10 mouse cellular contexts compared by ENCODE assay signal in genomic region chr9:111072175-111072574, GRCm38 (mm10). TPM values are rescaled to one million over a fixed set of nuclear protein-coding genes. Genes with fewer than 3 reads are reported as not detected.
DNase-seq lines count a peak whose midpoint lies in the region; ATAC-seq and TF ChIP-seq lines count a peak whose summit lies in the region.
"Had no signal": no experiment of that assay in that cellular context is flagged by ENCODE, and none has a peak within 500 bp of the region (broad histone marks: within the 10 kb centered on the region; RNA-seq: fewer than 3 reads in every experiment).

No protein-coding gene starts in this region.

- 21% methylated on average over 7 of the region's 7 CpGs for WGBS in lung, adult 2 months
- 59% methylated on average over 7 of the region's 7 CpGs for WGBS in hindbrain, embryonic 14.5 days

- H3K9me3 ChIP-seq in hindbrain, embryonic 14.5 days (ENCODE audit: control insufficient read depth, low read length) = peaks cover 16% of the 10 kb centered on the region; the same call in 1 of the 2 replicates

- H3K4me2 ChIP-seq in hindbrain, embryonic 14.5 days (replicated peaks) = no peak overlapping the region
- H3K4me2 ChIP-seq: heart, embryonic 13.5 days; midbrain, embryonic 12.5 days had no signal

- H3K36me3 ChIP-seq in hindbrain, embryonic 14.5 days (replicated peaks; ENCODE audit: control insufficient read depth, insufficient read depth) = no peaks in the 10 kb centered on the region
- H3K36me3 ChIP-seq: heart, embryonic 13.5 days; midbrain, embryonic 12.5 days had no signal

- ATAC-seq in frontal cortex, adult (ENCODE audit: low TSS enrichment) = peak; percentile 52; the same call in 1 of the 2 replicates
- ATAC-seq in hindbrain, embryonic 14.5 days (ENCODE audit: low FRiP score) = no peak

- TF ChIP-seq POLR2A in lung, adult 2 months (IDR thresholded peaks at IDR 0.05; ENCODE audit: borderline replicate concordance, extremely low read depth, low read depth, low read length) = no peak

- H3K4me1 ChIP-seq in lung, adult 2 months (ENCODE audit: control insufficient read depth, insufficient read depth, low read length) = peaks cover 7% of the 10 kb centered on the region; the same call in 1 of the 2 replicates
- no peaks in the 10 kb centered on the region for H3K4me1 ChIP-seq in hindbrain, embryonic 14.5 days (replicated peaks; ENCODE audit: control insufficient read depth, insufficient read depth, low read length)
- H3K4me1 ChIP-seq: heart, embryonic 13.5 days; midbrain, embryonic 12.5 days had no signal

- no peak overlapping the region for H3K27ac ChIP-seq in hindbrain, embryonic 14.5 days
- H3K27ac ChIP-seq: heart, embryonic 13.5 days; midbrain, embryonic 12.5 days had no signal

- TF ChIP-seq CTCF in lung, adult 2 months (IDR thresholded peaks at IDR 0.05; ENCODE audit: insufficient read depth, low read length) = peak; percentile 59

- DNase-seq in frontal cortex, postnatal 25 days (ENCODE audit: low spot score in 2 of 2) = no peak
- peak; percentile 26 for DNase-seq in right cerebral cortex, adult 18-20 months
- no peak for DNase-seq in right cerebral cortex, postnatal 36 days (ENCODE audit: low spot score in 2 of 2)
- DNase-seq in heart, adult 9 months (ENCODE audit: low spot score in 2 of 2) = peak; percentile 39 to 64
- DNase-seq in lung, adult 2 months = no peak
- no peak for DNase-seq in spleen, adult 18-20 months
- DNase-seq in hindbrain, embryonic 14.5 days (ENCODE audit: low spot score) = no peak

- H3K27me3 ChIP-seq in hindbrain, embryonic 14.5 days (ENCODE audit: control insufficient read depth, insufficient read depth, low read length) = no peaks in the 10 kb centered on the region
- H3K27me3 ChIP-seq: midbrain, embryonic 12.5 days had no signal

- no peak overlapping the region for H3K9ac ChIP-seq in hindbrain, embryonic 14.5 days
- H3K9ac ChIP-seq: heart, embryonic 13.5 days; midbrain, embryonic 12.5 days had no signal

- no peak overlapping the region for H3K4me3 ChIP-seq in lung, adult 2 months (replicated peaks; ENCODE audit: extremely low read depth, low read depth, low read length)
- H3K4me3 ChIP-seq in hindbrain, embryonic 14.5 days (replicated peaks; ENCODE audit: low read length) = no peak overlapping the region
- H3K4me3 ChIP-seq: heart, embryonic 13.5 days; midbrain, embryonic 12.5 days had no signal

RNA-seq across cellular contexts. Expression of gene Ccrl2, which starts 14.9 kb away (rescaled TPM):
- 43.9 and 51.2 TPM in 2 replicates for polyA plus RNA-seq in lung, adult 2 months (2012; rRNA removed)
- 0.97 and 1.3 TPM in 2 replicates for polyA plus RNA-seq in hindbrain, embryonic 14.5 days (2014; fragmentation: Nextera tagmentation; extraction: Ambion mirVana)

RNA-seq across cellular contexts. Expression of gene Lrrfip2, which starts 45.2 kb away (rescaled TPM):
- 19.8 and 22.3 TPM in 2 replicates for polyA plus RNA-seq in lung, adult 2 months (2012; rRNA removed)
- polyA plus RNA-seq in hindbrain, embryonic 14.5 days (2014; fragmentation: Nextera tagmentation; extraction: Ambion mirVana) = 40.5 and 48.7 TPM in 2 replicates

RNA-seq across cellular contexts. Expression of gene Ltf, which starts 53.1 kb away (rescaled TPM):
- 8.1 and 20.3 TPM in 2 replicates for polyA plus RNA-seq in lung, adult 2 months (2012; rRNA removed)
- polyA plus RNA-seq in hindbrain, embryonic 14.5 days (2014; fragmentation: Nextera tagmentation; extraction: Ambion mirVana) = 1.1 and 1.7 TPM in 2 replicates

Comparison
In these comparisons a context has a peak if more than half of its experiments do, and no peak if none do; other contexts are left out.
1. DNase-seq: peak in right cerebral cortex, adult 18-20 months (single experiment) and heart, adult 9 months (2 of 2); none in frontal cortex, postnatal 25 days (0 of 2), right cerebral cortex, postnatal 36 days (0 of 2), lung, adult 2 months (single experiment), spleen, adult 18-20 months (0 of 2) and hindbrain, embryonic 14.5 days (single experiment).
2. RNA of gene Ccrl2, which starts 14.9 kb away (polyA plus RNA-seq): 43.9 to 51.2 TPM in lung, adult 2 months; 0.97 to 1.3 TPM in hindbrain, embryonic 14.5 days; every median in the first group is over 10 times any median in the second.